Mouse (Mus musculus) kidney, embryonic 16.5 days (tissue): ENCODE measurements at regions not wholly inside any gene's neighbourhood (a gene's known extent, or its start where the extent isn't known, plus 50 kb on each side); places are given as distances from the start of the nearest gene placed in this dataset.
A peak's percentile ranks its signal among the peaks of the same experiment; 100 is the strongest.

ENCODE experiments used
- ATAC-seq: fragments of 200-750 bp; cut with Nextera tagmentation; 2 replicates; pipeline ENCODE4 v1.8.0; 2017; ENCODE audit warnings: moderate TSS enrichment; ENCODE audit not compliant: low FRiP score, low TSS enrichment
- H3K27ac ChIP-seq: fragments of 300-500 bp; sonication (generic); 2 replicates; pipeline ENCODE4 v1.5.1; 2014; ENCODE audit warnings: low read length
- H3K27me3 ChIP-seq: fragments of 300-500 bp; sonication (generic); 2 replicates; pipeline ENCODE4 v1.6.1; 2014; ENCODE audit warnings: low read length, control low read depth, mixed read lengths; ENCODE audit not compliant: insufficient read depth
- H3K36me3 ChIP-seq: fragments of 300-500 bp; sonication (generic); 2 replicates; pipeline ENCODE4 v1.6.1; 2014; ENCODE audit warnings: low read length, control low read depth, mixed read lengths; ENCODE audit not compliant: insufficient read depth
- H3K4me1 ChIP-seq: fragments of 300-500 bp; sonication (generic); 2 replicates; pipeline ENCODE4 v1.6.1; 2014; ENCODE audit warnings: low read length, control low read depth, mixed read lengths; ENCODE audit not compliant: insufficient read depth
- H3K4me2 ChIP-seq: fragments of 300-500 bp; sonication (generic); replicated peaks from 2 replicates; pipeline ENCODE4 v1.6.1; 2014; ENCODE audit warnings: low read depth, low read length
- H3K4me3 ChIP-seq: fragments of 300-500 bp; sonication (generic); 2 replicates; pipeline ENCODE4 v1.5.1; 2014; ENCODE audit warnings: mild to moderate bottlenecking, low read length
- H3K9ac ChIP-seq: fragments of 300-500 bp; sonication (generic); replicated peaks from 2 replicates; pipeline ENCODE4 v1.6.1; 2014; ENCODE audit warnings: low read length
- H3K9me3 ChIP-seq: fragments of 300-500 bp; sonication (generic); 2 replicates; pipeline ENCODE4 v1.6.1; 2016; ENCODE audit warnings: low read length, control low read depth
- WGBS: fragments of 180-500 bp; shearing (Covaris S2); extraction: QIAGEN DNeasy Blood & Tissue Kit; methylation state at CpG from one replicate; pipeline ENCODE4 v1.1.7; 2014; 5-methylcytosine and 5-hydroxymethylcytosine counted together

- Histone ChIP-seq H3K9me3 (no peaks in the 10 kb centered on the region), H3K4me3 (no peak overlapping the region), H3K27ac (no peak overlapping the region), H3K4me2 (no peak overlapping the region), H3K27me3 (no peaks in the 10 kb centered on the region), H3K9ac (no peak overlapping the region), H3K36me3 (no peaks in the 10 kb centered on the region), H3K4me1 (no peaks in the 10 kb centered on the region)
- 88% methylated on average over 8 of the region's 8 CpGs for WGBS
- ATAC-seq = no peak
Observed at GRCm38 (mm10) chr6:43914741-43915140, 248.7 kb upstream of the Tpk1 start.

- 26% methylated on average over 3 of the region's 3 CpGs for WGBS
Observed at GRCm38 (mm10) chr6:43885992-43886391, 219.9 kb upstream of the Tpk1 start.

GRCm38 (mm10) chr6:43876711-43877110 lies 210.6 kb upstream of the Tpk1 start:
- Histone ChIP-seq H3K9ac (no peak overlapping the region), H3K9me3 (no peaks in the 10 kb centered on the region), H3K4me3 (no peak overlapping the region), H3K27ac (no peak overlapping the region), H3K4me1 (no peaks in the 10 kb centered on the region), H3K4me2 (no peak overlapping the region), H3K27me3 (no peaks in the 10 kb centered on the region), H3K36me3 (no peaks in the 10 kb centered on the region)
- WGBS = 57% methylated on average over 2 of the region's 2 CpGs
- no peak for ATAC-seq

More at GRCm38 (mm10) chr6:43885992-43886391, 219.9 kb upstream of the Tpk1 start:
- Histone ChIP-seq H3K9me3 (no peaks in the 10 kb centered on the region), H3K4me2 (no peak overlapping the region), H3K27ac (no peak overlapping the region), H3K9ac (no peak overlapping the region), H3K36me3 (no peaks in the 10 kb centered on the region), H3K27me3 (no peaks in the 10 kb centered on the region), H3K4me3 (no peak overlapping the region), H3K4me1 (no peaks in the 10 kb centered on the region)
- peak; percentile 96 for ATAC-seq

- peak; percentile 54; the same call in 1 of the 2 replicates for ATAC-seq
- H3K9me3 ChIP-seq = no peaks in the 10 kb centered on the region
- 33% methylated on average over 1 of the region's 1 CpGs for WGBS
- no peak overlapping the region for H3K9ac ChIP-seq
- H3K4me1 ChIP-seq = no peaks in the 10 kb centered on the region
- no peaks in the 10 kb centered on the region for H3K36me3 ChIP-seq
- no peak overlapping the region for H3K27ac ChIP-seq
- no peaks in the 10 kb centered on the region for H3K27me3 ChIP-seq
- no peak overlapping the region for H3K4me2 ChIP-seq
- no peak overlapping the region for H3K4me3 ChIP-seq
Observed at GRCm38 (mm10) chr6:43859406-43859805, 193.3 kb upstream of the Tpk1 start.

GRCm38 (mm10) chr6:43857046-43857445 lies 191.0 kb upstream of the Tpk1 start:
- WGBS = 77% methylated on average over 1 of the region's 1 CpGs
- no peak overlapping the region for H3K27ac ChIP-seq
- no peak overlapping the region for H3K9ac ChIP-seq
- no peak overlapping the region for H3K4me3 ChIP-seq
- no peaks in the 10 kb centered on the region for H3K27me3 ChIP-seq
- H3K4me1 ChIP-seq = no peaks in the 10 kb centered on the region
- no peak overlapping the region for H3K4me2 ChIP-seq
- no peaks in the 10 kb centered on the region for H3K36me3 ChIP-seq
- ATAC-seq = no peak
- H3K9me3 ChIP-seq = no peaks in the 10 kb centered on the region

- Histone ChIP-seq H3K4me3 (no peak overlapping the region), H3K27me3 (no peaks in the 10 kb centered on the region), H3K9me3 (no peaks in the 10 kb centered on the region), H3K4me2 (no peak overlapping the region), H3K27ac (no peak overlapping the region), H3K9ac (no peak overlapping the region), H3K36me3 (no peaks in the 10 kb centered on the region), H3K4me1 (no peaks in the 10 kb centered on the region)
- no peak for ATAC-seq
- 64% methylated on average over 1 of the region's 1 CpGs for WGBS
Observed at GRCm38 (mm10) chr6:43853461-43853860, 187.4 kb upstream of the Tpk1 start.

- Histone ChIP-seq H3K9me3 (no peaks in the 10 kb centered on the region), H3K9ac (no peak overlapping the region), H3K36me3 (no peaks in the 10 kb centered on the region), H3K27me3 (no peaks in the 10 kb centered on the region), H3K4me3 (no peak overlapping the region), H3K4me1 (no peaks in the 10 kb centered on the region), H3K27ac (no peak overlapping the region), H3K4me2 (no peak overlapping the region)
- WGBS = 81% methylated on average over 6 of the region's 6 CpGs
- no peak for ATAC-seq
Observed at GRCm38 (mm10) chr6:43851306-43851705, 185.2 kb upstream of the Tpk1 start.

GRCm38 (mm10) chr6:43838960-43839359 lies 172.9 kb upstream of the Tpk1 start:
- Histone ChIP-seq H3K27me3 (no peaks in the 10 kb centered on the region), H3K27ac (no peak overlapping the region), H3K4me3 (no peak overlapping the region), H3K4me2 (no peak overlapping the region), H3K36me3 (no peaks in the 10 kb centered on the region), H3K4me1 (no peaks in the 10 kb centered on the region), H3K9me3 (no peaks in the 10 kb centered on the region), H3K9ac (no peak overlapping the region)
- ATAC-seq = no peak
- WGBS = 61% methylated on average over 6 of the region's 6 CpGs

GRCm38 (mm10) chr6:43829903-43830302 lies 163.8 kb upstream of the Tpk1 start:
- Histone ChIP-seq H3K4me1 (no peaks in the 10 kb centered on the region), H3K27ac (no peak overlapping the region), H3K9me3 (no peaks in the 10 kb centered on the region), H3K36me3 (no peaks in the 10 kb centered on the region), H3K27me3 (no peaks in the 10 kb centered on the region), H3K9ac (no peak overlapping the region), H3K4me2 (no peak overlapping the region), H3K4me3 (no peak overlapping the region)
- WGBS = 77% methylated on average over 3 of the region's 3 CpGs
- no peak for ATAC-seq
